22 mouse cellular contexts compared by ENCODE assay signal in genomic region chr7:29520794-29521193, GRCm38 (mm10). TPM values are rescaled to one million over a fixed set of nuclear protein-coding genes. Genes with fewer than 3 reads are reported as not detected.
DNase-seq lines count a peak whose midpoint lies in the region; ATAC-seq and TF ChIP-seq lines count a peak whose summit lies in the region.
"Had no signal": no experiment of that assay in that cellular context is flagged by ENCODE, and none has a peak within 500 bp of the region (broad histone marks: within the 10 kb centered on the region; RNA-seq: fewer than 3 reads in every experiment).

No protein-coding gene starts in this region.

- no peak overlapping the region for H3K4me2 ChIP-seq in heart, postnatal 0 days (ENCODE audit: low read depth, low read length)
- H3K4me2 ChIP-seq in midbrain, postnatal 0 days (ENCODE audit: low read depth, low read length, poor library complexity, severe bottlenecking) = no peak overlapping the region
- H3K4me2 ChIP-seq in midbrain, embryonic 16.5 days (ENCODE audit: low read length) = no peak overlapping the region
- H3K4me2 ChIP-seq: embryonic facial prominence, embryonic 12.5 days; forebrain, embryonic 13.5 days; forebrain, embryonic 15.5 days had no signal

- H3K9ac ChIP-seq in heart, postnatal 0 days (replicated peaks; ENCODE audit: low read depth, low read length) = no peak overlapping the region
- H3K9ac ChIP-seq in midbrain, postnatal 0 days (replicated peaks; ENCODE audit: low read length, poor library complexity, severe bottlenecking) = no peak overlapping the region
- H3K9ac ChIP-seq in midbrain, embryonic 16.5 days (ENCODE audit: low read depth, low read length) = no peak overlapping the region
- H3K9ac ChIP-seq: embryonic facial prominence, embryonic 12.5 days; forebrain, embryonic 13.5 days; forebrain, embryonic 15.5 days; forebrain, postnatal 0 days had no signal

- intact Hi-C loops in heart, postnatal 14 days (cut with DNase I) = loop anchor here (5.0 to 10.0 kb wide), 3 partner anchors 213 to 476 kb away; no protein-coding TSS in a partner anchor

- no peak for TF ChIP-seq CTCF in heart, postnatal 0 days (IDR thresholded peaks at IDR 0.05; ENCODE audit: low read depth)
- TF ChIP-seq CTCF in midbrain, postnatal 0 days (IDR thresholded peaks at IDR 0.05) = no peak

- no peak overlapping the region for H3K27ac ChIP-seq in heart, postnatal 0 days (ENCODE audit: low read depth)
- H3K27ac ChIP-seq in midbrain, postnatal 0 days (ENCODE audit: low read depth, low read length) = no peak overlapping the region
- no peak overlapping the region for H3K27ac ChIP-seq in midbrain, embryonic 16.5 days (ENCODE audit: low read length)
- H3K27ac ChIP-seq: embryonic facial prominence, embryonic 10.5 days; embryonic facial prominence, embryonic 12.5 days; forebrain, embryonic 13.5 days; forebrain, embryonic 15.5 days had no signal

- no peaks in the 10 kb centered on the region for H3K36me3 ChIP-seq in heart, postnatal 0 days (replicated peaks; ENCODE audit: control insufficient read depth, insufficient read depth, low read length)
- no peaks in the 10 kb centered on the region for H3K36me3 ChIP-seq in midbrain, postnatal 0 days (ENCODE audit: insufficient read depth, low read length)
- no peaks in the 10 kb centered on the region for H3K36me3 ChIP-seq in midbrain, embryonic 16.5 days (ENCODE audit: control insufficient read depth, insufficient read depth, low read length)
- H3K36me3 ChIP-seq: embryonic facial prominence, embryonic 10.5 days; embryonic facial prominence, embryonic 12.5 days; forebrain, embryonic 15.5 days had no signal

- H3K9me3 ChIP-seq in heart, postnatal 0 days (replicated peaks; ENCODE audit: control insufficient read depth, low read length) = no peaks in the 10 kb centered on the region
- H3K9me3 ChIP-seq in midbrain, postnatal 0 days (ENCODE audit: low read length) = no peaks in the 10 kb centered on the region
- H3K9me3 ChIP-seq in midbrain, embryonic 16.5 days (replicated peaks; ENCODE audit: control insufficient read depth, low read length, poor library complexity, severe bottlenecking) = no peaks in the 10 kb centered on the region
- H3K9me3 ChIP-seq: embryonic facial prominence, embryonic 10.5 days; embryonic facial prominence, embryonic 12.5 days; forebrain, embryonic 13.5 days; forebrain, embryonic 15.5 days had no signal

- peaks cover 29% of the 10 kb centered on the region for H3K27me3 ChIP-seq in heart, postnatal 0 days (ENCODE audit: control insufficient read depth, insufficient read depth, low read length)
- no peaks in the 10 kb centered on the region for H3K27me3 ChIP-seq in midbrain, postnatal 0 days (ENCODE audit: insufficient read depth, low read length)
- H3K27me3 ChIP-seq in midbrain, embryonic 16.5 days (ENCODE audit: control insufficient read depth, insufficient read depth, low read depth, low read length) = no peaks in the 10 kb centered on the region
- H3K27me3 ChIP-seq: embryonic facial prominence, embryonic 12.5 days; forebrain, embryonic 13.5 days; forebrain, embryonic 15.5 days; Patski had no signal

- H3K4me3 ChIP-seq in heart, postnatal 0 days (ENCODE audit: low read depth, low read length) = no peak overlapping the region
- H3K4me3 ChIP-seq in midbrain, postnatal 0 days (ENCODE audit: low read depth, low read length) = no peak overlapping the region
- no peak overlapping the region for H3K4me3 ChIP-seq in midbrain, embryonic 16.5 days (ENCODE audit: low read depth, low read length)
- H3K4me3 ChIP-seq: embryonic facial prominence, embryonic 10.5 days; embryonic facial prominence, embryonic 12.5 days; forebrain, embryonic 13.5 days; forebrain, embryonic 15.5 days had no signal

- TF ChIP-seq EP300 in heart, postnatal 0 days (IDR thresholded peaks at IDR 0.05; ENCODE audit: low read depth) = no peak

- H3K4me1 ChIP-seq in heart, postnatal 0 days (ENCODE audit: control insufficient read depth, insufficient read depth) = peaks cover 3% of the 10 kb centered on the region; the same call in 1 of the 2 replicates
- H3K4me1 ChIP-seq in midbrain, postnatal 0 days (ENCODE audit: insufficient read depth, low read length) = peaks cover 14% of the 10 kb centered on the region
- peaks cover 18% of the 10 kb centered on the region for H3K4me1 ChIP-seq in midbrain, embryonic 16.5 days (ENCODE audit: control insufficient read depth, insufficient read depth, low read length)

- DNase-seq in cerebellum, adult 11-12 months = peak; percentile 28
- no peak for DNase-seq in cerebellum, adult 8-10 months
- peak; percentile 48 for DNase-seq in cerebellum, adult 9-11 months
- no peak for DNase-seq in cerebellum, postnatal 4 days (ENCODE audit: low spot score in 2 of 2)
- peak; percentile 26 for DNase-seq in heart, postnatal 0 days (ENCODE audit: low spot score)
- no peak for DNase-seq in heart, postnatal 14 days
- DNase-seq in midbrain, postnatal 0 days (ENCODE audit: low spot score) = peak; percentile 35
- DNase-seq: adrenal gland, adult 8-10 months; adrenal gland, postnatal 14 days; adrenal gland, postnatal 36 days; B cell, adult 2 months; cerebellum, adult 2 months; cerebellum, postnatal 36 days; forebrain, postnatal 0 days had no signal

- WGBS in heart, postnatal 0 days = 64% methylated on average over 2 of the region's 2 CpGs
- 70% methylated on average over 2 of the region's 2 CpGs for WGBS in midbrain, postnatal 0 days
- WGBS in midbrain, embryonic 16.5 days = 74% methylated on average over 2 of the region's 2 CpGs

- no peak for ATAC-seq in heart, postnatal 0 days (ENCODE audit: insufficient read depth, low read depth)
- no peak for ATAC-seq in midbrain, postnatal 0 days (ENCODE audit: low FRiP score)
- ATAC-seq in midbrain, embryonic 16.5 days = no peak
- ATAC-seq: activated CD4-positive, CD25-positive, alpha-beta regulatory T cell, adult 4 months; CD4-positive, CD25-positive, alpha-beta regulatory T cell, adult 4 months; forebrain, embryonic 13.5 days; forebrain, embryonic 15.5 days; forebrain, postnatal 0 days; Patski had no signal

RNA-seq across cellular contexts. Expression of gene Sipa1l3, which starts 2.4 kb away (rescaled TPM):
- 16.2 and 18.0 TPM in 2 replicates for total RNA-seq in heart, postnatal 0 days (2014; rRNA removed; ENCODE audit: low replicate concordance)
- polyA plus RNA-seq in heart, postnatal 0 days (2015; fragmentation: Nextera tagmentation; extraction: Ambion mirVana) = 1.4 and 1.7 TPM in 2 replicates
- 10 to 100 TPM; 15.7 to 15.9 TPM for total RNA-seq in heart, postnatal 14 days (2021)
- total RNA-seq in midbrain, postnatal 0 days (2014; rRNA removed) = 72.8 and 80.7 TPM in 2 replicates
- 12.9 and 13.9 TPM in 2 replicates for polyA plus RNA-seq in midbrain, postnatal 0 days (2015; fragmentation: Nextera tagmentation; extraction: Ambion mirVana)
- 17.3 and 17.8 TPM in 2 replicates for polyA plus RNA-seq in midbrain, embryonic 16.5 days (2015; fragmentation: Nextera tagmentation; extraction: Ambion mirVana)

Comparison
In these comparisons a context has a peak if more than half of its experiments do, and no peak if none do; other contexts are left out.
1. DNase-seq: peak in cerebellum, adult 11-12 months (single experiment), cerebellum, adult 9-11 months (single experiment), heart, postnatal 0 days (single experiment) and midbrain, postnatal 0 days (single experiment); none in cerebellum, adult 8-10 months (single experiment), cerebellum, postnatal 4 days (0 of 2) and heart, postnatal 14 days (0 of 2).